Mouse (Mus musculus) heart, postnatal 0 days (tissue): Measurements from ENCODE around the gene Dusp12.

Experiments used
- CTCF ChIP-seq: IDR thresholded peaks from 2 replicates; pipeline ENCODE4 v1.5.1; 2016; ENCODE audit warnings: antibody characterized with exemption, control low read depth, low read depth
- EP300 ChIP-seq: IDR thresholded peaks from 2 replicates; pipeline ENCODE4 v1.6.1; 2016; ENCODE audit warnings: antibody characterized with exemption, low read depth

DNA sequence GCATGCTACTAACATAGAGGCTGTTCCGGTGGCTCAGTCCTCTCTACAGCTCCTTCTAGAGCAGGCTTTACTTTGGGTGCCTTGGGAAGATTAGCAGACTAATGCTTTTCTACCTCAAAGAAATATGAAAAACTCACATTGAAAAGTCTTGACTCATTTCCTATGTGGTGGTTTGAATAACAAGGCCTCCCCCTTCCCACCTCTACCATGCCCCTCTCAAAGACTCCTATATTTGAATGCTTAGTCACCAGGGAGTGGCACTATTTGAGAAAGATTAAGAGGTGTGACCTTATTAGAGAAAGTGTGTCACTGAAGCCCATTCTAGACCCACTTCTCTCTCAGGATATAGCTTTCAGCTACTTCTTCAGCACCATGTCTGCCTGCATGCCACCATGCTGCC lies 55.6 kb downstream of the Dusp12 start:
- TF ChIP-seq EP300 (no peak), CTCF (no peak)
